Mouse (Mus musculus): ENCODE data around the gene Paqr9.

Paqr9 gene

DNA sequence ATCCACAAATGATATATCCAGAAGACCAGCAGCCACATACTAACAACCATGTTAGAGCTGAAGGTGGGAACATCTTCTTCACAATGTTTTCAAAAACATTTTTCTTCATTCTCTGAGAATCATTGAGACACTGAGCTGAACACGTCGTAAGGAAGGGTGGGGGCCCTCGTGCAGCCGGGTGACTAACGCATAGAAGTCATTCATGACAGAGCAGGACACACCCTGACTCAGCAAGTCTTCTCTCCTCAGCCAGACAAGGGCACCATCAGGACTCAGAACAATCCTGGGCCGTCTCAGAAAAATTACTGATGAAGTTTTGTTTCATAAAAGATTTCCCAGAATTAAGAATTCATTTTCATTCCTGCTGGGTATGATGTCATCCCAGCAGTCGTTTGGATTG is 12.8 kb upstream of the Paqr9 start:
- no peak for DNase-seq (ENCODE audit: low spot score)

- no peak for DNase-seq (ENCODE audit: low spot score)
Measured at GRCm38 (mm10) chr9:95549626-95550411, 9.6 kb upstream of the Paqr9 start.

DNA sequence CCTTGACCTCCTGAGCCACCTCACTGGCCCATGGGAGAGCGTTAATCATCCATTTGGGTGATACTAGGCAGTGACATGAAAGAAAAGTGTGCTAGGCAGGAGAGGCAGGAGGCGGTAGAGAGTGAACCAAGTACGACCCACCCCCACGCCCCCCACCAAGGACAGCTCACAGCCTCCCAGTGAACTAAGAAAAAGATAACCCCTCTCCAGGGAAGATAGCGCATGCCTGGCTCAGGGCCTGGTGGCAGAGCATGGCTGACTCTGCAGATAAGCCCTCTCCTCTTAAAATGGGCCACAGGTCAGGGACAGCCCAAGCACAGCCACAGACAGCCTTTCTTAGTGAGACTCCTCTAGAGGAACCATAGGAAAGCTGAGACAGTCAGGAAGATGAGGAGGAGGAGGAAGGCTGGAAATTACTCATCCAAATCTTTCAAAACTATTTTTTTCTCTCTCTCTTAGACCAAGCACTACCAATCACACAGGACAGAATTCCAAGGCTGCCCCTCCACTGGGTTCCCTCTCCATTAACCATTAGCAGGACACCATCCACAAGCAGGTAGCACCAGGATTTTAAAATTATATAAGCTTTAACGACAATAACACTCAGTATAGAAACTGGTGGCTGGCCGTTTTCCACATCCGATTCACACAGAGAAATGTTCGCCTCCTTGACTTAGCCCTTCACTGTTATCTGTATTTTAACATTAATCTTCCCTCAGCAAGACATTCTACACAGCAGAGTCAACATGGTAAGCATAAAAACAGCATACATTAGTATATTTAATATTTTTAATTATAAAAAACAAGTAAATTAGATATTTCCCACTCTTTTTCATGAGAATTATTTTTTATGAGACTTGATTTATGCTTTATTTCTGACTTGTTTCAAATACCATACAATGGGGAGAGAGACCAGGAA is 8.3 kb upstream of the Paqr9 start:
- no peak for DNase-seq (ENCODE audit: low spot score)

- no peak for DNase-seq (ENCODE audit: low spot score)
Measured at GRCm38 (mm10) chr9:95552175-95552705, 7.2 kb upstream of the Paqr9 start.

- no peak for DNase-seq (ENCODE audit: low spot score)
Measured at GRCm38 (mm10) chr9:95554231-95555221, 4.9 kb upstream of the Paqr9 start.

DNA sequence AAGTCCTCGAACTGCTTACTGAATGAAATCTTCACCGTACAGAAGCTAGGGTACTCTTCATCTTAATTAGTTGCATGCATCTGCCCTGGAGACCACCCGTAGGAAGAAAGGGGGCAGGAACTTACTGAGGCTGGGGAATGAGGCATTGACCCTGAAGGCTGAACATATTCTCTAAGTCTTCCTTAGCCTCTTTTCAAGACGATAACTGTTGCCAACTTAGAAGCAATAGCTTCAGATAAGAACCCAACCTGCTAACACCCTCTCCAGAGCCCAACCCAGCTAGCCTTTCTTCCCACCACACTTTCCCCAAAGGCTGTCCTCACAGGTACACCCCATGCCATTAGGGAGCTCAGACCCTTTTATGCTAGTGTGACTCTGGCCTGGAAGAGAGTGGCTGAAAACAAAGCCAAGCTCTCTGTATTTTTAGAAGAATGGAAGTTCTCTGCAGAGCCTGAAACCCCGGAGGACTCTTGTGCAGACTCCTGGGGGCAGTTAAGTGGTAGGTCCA is 4.2 kb upstream of the Paqr9 start:
- DNase-seq (ENCODE audit: low spot score): no peak

- no peak for DNase-seq (ENCODE audit: low spot score)
Measured at GRCm38 (mm10) chr9:95556067-95556512, 3.4 kb upstream of the Paqr9 start.

DNA sequence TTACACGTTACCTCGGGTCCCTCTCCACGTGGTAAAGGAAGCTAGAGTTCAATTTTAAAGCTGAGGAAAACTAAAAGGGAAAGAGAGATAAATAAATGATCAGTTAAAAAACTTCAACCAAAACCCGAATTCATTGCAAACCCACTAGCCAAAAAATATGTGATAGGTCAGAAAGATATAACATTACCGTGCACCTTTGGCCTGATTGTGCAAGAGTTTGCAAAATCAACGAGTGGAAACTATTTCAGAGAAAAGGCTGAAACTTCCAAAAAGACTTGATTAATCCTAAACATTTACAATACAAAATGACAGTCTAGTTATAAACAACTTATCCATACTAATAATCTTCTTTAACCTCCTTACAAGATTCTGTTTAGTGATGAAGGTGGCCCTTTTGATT is 1.7 kb upstream of the Paqr9 start:
- DNase-seq (ENCODE audit: low spot score): no peak

- DNase-seq (ENCODE audit: low spot score): no peak
Measured at GRCm38 (mm10) chr9:95558726-95559058, 765 bp upstream of the Paqr9 start.

GRCm38 (mm10) chr9:95559936-95560735 is 679 bp downstream of the Paqr9 start:
- DNase-seq (ENCODE audit: low spot score): no peak

GRCm38 (mm10) chr9:95564047-95564446 is 4.6 kb downstream of the Paqr9 start:
- no peak for DNase-seq (ENCODE audit: low spot score)

- no peak for DNase-seq (ENCODE audit: low spot score)
Measured at GRCm38 (mm10) chr9:95566394-95566793, 6.9 kb downstream of the Paqr9 start.

DNA sequence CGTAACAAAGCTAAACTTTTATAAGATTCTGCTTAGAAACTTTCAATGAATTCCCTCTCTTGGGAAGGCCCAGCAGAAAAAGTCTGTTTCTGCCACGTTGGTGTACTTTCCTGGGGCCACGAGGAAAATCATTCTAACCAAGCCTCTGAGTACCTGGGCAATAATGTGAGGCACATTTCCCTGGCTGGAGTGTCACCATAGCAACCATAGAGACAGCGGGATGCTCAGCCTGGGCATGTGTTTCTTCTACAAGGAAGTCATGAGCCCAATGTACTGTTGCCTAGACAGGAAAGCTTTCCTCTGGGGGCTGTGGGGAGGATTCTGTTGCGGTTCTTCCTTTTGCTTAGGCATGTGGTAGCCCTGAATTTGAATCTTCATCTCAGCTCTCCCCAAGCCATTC is 7.5 kb downstream of the Paqr9 start:
- no peak for DNase-seq (ENCODE audit: low spot score)

- DNase-seq (ENCODE audit: low spot score): no peak
Measured at GRCm38 (mm10) chr9:95569249-95569648, 9.8 kb downstream of the Paqr9 start.

- DNase-seq (ENCODE audit: low spot score): no peak
Measured at GRCm38 (mm10) chr9:95569966-95570365, 10.5 kb downstream of the Paqr9 start.

- DNase-seq (ENCODE audit: low spot score): no peak
Measured at GRCm38 (mm10) chr9:95570604-95571003, 11.1 kb downstream of the Paqr9 start.

GRCm38 (mm10) chr9:95571494-95571893 is 12.0 kb downstream of the Paqr9 start:
- DNase-seq (ENCODE audit: low spot score): no peak

DNA sequence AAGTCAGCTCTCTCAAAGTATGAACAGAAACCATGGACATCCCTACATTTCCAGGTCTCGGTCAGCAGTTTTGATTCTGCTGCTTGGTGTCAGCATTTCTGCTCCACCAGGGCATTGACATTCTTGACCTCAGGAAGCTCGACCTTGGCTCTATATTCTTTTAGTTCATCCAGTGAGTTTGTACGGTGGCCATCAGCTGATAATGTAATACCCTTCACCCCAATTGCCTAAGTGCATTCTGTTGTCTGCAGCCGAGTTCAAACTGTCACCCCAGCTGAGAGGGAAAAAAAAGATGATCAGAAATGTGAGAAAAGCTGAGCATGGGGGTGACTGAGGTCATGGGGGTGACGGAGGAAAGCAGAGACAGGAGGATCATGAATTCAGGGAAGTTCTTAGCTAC is 13.1 kb downstream of the Paqr9 start:
- no peak for DNase-seq (ENCODE audit: low spot score)

GRCm38 (mm10) chr9:95574116-95574515 is 14.7 kb downstream of the Paqr9 start:
- DNase-seq (ENCODE audit: low spot score): no peak

DNA sequence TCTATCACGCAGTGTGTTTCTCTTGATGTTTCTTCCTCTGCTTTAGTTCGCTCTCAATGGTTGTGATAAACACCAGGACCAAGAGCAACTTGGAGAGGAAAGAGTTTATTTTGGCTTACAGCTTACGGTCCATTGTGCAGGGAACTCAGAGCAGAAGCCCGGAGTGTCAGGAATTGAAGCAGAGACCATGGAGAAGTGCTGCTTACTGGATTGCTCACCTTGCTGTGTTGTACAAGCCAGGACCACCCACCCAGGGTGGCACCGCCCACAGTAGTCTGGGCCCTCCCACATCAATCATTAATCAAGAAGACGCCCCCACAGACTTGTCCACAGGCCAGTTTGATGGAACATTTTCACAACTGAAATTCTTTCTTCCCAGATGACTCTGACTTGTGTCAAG is 18.0 kb downstream of the Paqr9 start:
- no peak for DNase-seq (ENCODE audit: low spot score)

All from lung, postnatal 25 days (tissue).